Mouse (Mus musculus) embryonic facial prominence, embryonic 11.5 days (tissue): Measurements from ENCODE around the gene Pmepa1. TPM values are rescaled to one million over a fixed set of nuclear protein-coding genes. Genes with fewer than 3 reads are reported as not detected.
A peak's percentile ranks its signal among the peaks of the same experiment; 100 is the strongest.

Experiments used
- ATAC-seq: fragments of 200-750 bp; cut with Nextera tagmentation; replicated peaks from 2 replicates; pipeline ENCODE4 v1.8.0; 2017; ENCODE audit warnings: low read depth; ENCODE audit not compliant: insufficient number of reproducible peaks, low FRiP score, low TSS enrichment
- DNase-seq: peaks from one replicate; pipeline ENCODE4 v3.0.0-alpha.2; 2015; ENCODE audit warnings: low spot score
- H3K27ac ChIP-seq: fragments of 300-500 bp; sonication (generic); replicated peaks from 2 replicates; pipeline ENCODE4 v1.5.1; 2014; ENCODE audit warnings: mild to moderate bottlenecking, low read depth, low read length, control low read depth
- H3K27me3 ChIP-seq: fragments of 300-500 bp; sonication (generic); 2 replicates; pipeline ENCODE4 v1.6.1; 2014; ENCODE audit warnings: mild to moderate bottlenecking, low read length, moderate library complexity, mixed read lengths; ENCODE audit not compliant: control insufficient read depth, insufficient read depth
- H3K36me3 ChIP-seq: fragments of 300-500 bp; sonication (generic); replicated peaks from 2 replicates; pipeline ENCODE4 v1.6.1; 2014; ENCODE audit warnings: low read depth, mild to moderate bottlenecking, low read length, moderate library complexity, mixed read lengths; ENCODE audit not compliant: control insufficient read depth, insufficient read depth
- H3K4me1 ChIP-seq: fragments of 300-500 bp; sonication (generic); 2 replicates; pipeline ENCODE4 v1.6.1; 2014; ENCODE audit warnings: low read length, mixed read lengths; ENCODE audit not compliant: control insufficient read depth, insufficient read depth
- H3K4me2 ChIP-seq: fragments of 300-500 bp; sonication (generic); 2 replicates; pipeline ENCODE4 v1.6.1; 2014; ENCODE audit warnings: low read depth, mild to moderate bottlenecking, control low read depth, low read length, moderate library complexity
- H3K4me3 ChIP-seq: fragments of 300-500 bp; sonication (generic); 2 replicates; pipeline ENCODE4 v1.5.1; 2014; ENCODE audit warnings: low read depth, low read length, control low read depth
- H3K9ac ChIP-seq: fragments of 300-500 bp; sonication (generic); replicated peaks from 2 replicates; pipeline ENCODE4 v1.6.1; 2014; ENCODE audit warnings: mild to moderate bottlenecking, control low read depth, low read length
- H3K9me3 ChIP-seq: fragments of 300-500 bp; sonication (generic); replicated peaks from 2 replicates; pipeline ENCODE4 v1.6.1; 2016; ENCODE audit warnings: mild to moderate bottlenecking, low read length, inconsistent platforms, mixed read lengths; ENCODE audit not compliant: control insufficient read depth
- WGBS: fragments of 180-500 bp; shearing (Covaris S2); extraction: QIAGEN DNeasy Blood & Tissue Kit; methylation state at CpG from one replicate; pipeline ENCODE4 v1.1.7; 2014; 5-methylcytosine and 5-hydroxymethylcytosine counted together
- polyA plus RNA-seq: library from polyadenylated mRNA; unstranded; fragments of >200 nt; fragmentation: Nextera tagmentation; extraction: Ambion mirVana; gene quantifications from 2 replicates; pipeline ENCODE4 v1.2.1, GENCODE M21; 2014

Gene Pmepa1
- polyA plus RNA-seq, 1 experiment from 2014 or later: 3.3 TPM

DNA sequence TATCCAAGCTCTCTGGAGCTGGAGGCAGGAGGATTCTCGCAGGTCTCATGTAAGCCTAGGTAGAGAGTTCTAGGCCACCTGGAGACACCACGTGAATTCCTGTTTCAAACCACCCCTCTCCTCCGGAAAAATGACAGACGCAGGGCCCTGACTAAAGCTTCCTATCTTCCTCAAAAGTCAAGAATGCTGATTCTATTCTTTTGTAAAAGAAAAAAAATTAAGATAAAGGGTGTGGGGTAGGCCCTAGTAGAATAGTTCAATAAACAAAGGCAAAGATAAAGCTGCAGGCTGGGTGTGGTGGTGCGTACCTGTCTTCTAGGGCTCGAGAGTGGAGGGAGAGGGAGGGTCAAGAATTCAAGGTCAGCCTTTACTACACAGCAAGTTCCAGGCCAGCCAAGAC is 8.4 kb upstream of the Pmepa1 start:
- H3K4me1 ChIP-seq: no peaks in the 10 kb centered on the region
- no peaks in the 10 kb centered on the region for H3K27me3 ChIP-seq
- no peak overlapping the region for H3K4me2 ChIP-seq
- H3K9ac ChIP-seq: no peak overlapping the region
- H3K36me3 ChIP-seq: no peaks in the 10 kb centered on the region
- H3K27ac ChIP-seq: no peak overlapping the region
- H3K9me3 ChIP-seq: no peaks in the 10 kb centered on the region
- no peak for DNase-seq
- WGBS: 82% methylated on average over 6 of the region's 6 CpGs
- ATAC-seq: no peak
- no peak overlapping the region for H3K4me3 ChIP-seq

DNA sequence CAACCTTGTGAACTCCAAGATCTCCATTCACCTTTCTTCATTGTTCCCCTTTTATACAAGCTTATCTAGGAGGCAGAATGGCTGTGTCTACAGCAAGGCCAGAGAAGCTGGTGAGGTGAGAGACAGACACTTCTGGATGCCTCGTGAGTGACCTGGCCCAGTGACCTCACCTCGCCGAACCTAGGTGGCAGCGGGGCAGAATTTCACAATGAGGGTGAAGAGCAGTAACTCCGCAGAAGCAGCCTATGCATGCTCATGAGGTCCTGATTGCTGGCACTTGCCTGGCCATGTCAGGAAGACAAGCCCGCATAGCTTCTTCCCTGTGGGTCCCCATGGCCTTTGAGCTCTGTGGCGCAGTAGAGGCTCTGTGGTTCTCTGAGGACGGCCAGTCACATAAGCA is 5.9 kb upstream of the Pmepa1 start:
- ATAC-seq: no peak
- Histone ChIP-seq H3K4me2 (no peak overlapping the region), H3K36me3 (no peaks in the 10 kb centered on the region), H3K9ac (no peak overlapping the region), H3K27ac (no peak overlapping the region), H3K27me3 (no peaks in the 10 kb centered on the region), H3K4me3 (no peak overlapping the region), H3K4me1 (no peaks in the 10 kb centered on the region), H3K9me3 (no peaks in the 10 kb centered on the region)
- no peak for DNase-seq
- WGBS: 86% methylated on average over 8 of the region's 8 CpGs

DNA sequence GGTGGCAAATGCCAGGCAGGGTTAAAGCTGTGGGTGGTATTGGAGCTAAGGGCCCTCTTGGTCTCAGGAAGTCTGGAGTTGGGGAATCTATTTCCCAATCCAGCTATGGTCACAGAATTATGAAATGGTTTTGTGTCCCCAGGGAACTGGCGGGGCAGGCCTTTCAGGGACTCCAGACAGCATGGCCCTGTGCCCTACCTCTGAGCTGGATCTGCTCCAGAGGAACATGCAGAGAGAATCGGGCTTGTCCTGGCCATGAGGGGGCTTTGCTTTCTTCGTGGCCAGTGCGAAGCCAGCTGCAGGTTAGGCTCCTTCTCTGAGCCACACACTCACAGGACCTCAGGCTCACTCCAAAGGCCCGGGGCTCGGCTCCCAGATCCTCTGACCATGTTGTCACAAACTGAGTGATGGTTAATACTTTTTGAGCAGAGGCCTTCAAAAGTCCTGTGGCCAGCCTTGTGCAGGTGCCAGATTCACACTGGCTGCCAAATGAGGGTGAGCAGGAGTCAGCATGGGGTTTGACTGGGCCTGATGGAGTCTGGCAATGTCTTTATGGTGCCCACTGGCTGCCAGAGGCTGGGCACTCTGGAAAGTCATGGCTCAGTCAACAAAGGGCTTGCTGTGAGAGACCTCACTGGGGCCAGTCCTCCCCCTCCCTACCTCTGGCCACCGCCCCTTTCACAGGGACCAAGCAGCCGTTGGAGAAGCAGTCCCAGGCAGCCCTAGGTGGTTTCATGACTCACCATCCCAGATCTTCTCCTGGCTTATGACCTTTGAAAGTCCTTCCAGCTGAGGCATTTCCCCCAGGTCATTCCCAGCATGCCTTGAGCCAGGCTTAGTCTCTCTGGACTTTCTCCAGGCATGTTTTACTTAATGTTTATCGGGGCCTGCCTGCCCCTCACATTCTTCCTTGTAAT is 4.9 kb upstream of the Pmepa1 start:
- DNase-seq: no peak
- Histone ChIP-seq H3K4me2 (no peak overlapping the region), H3K4me1 (no peaks in the 10 kb centered on the region), H3K9ac (no peak overlapping the region), H3K9me3 (no peaks in the 10 kb centered on the region), H3K36me3 (no peaks in the 10 kb centered on the region), H3K27me3 (no peaks in the 10 kb centered on the region), H3K4me3 (no peak overlapping the region), H3K27ac (no peak overlapping the region)
- ATAC-seq: no peak
- WGBS: 70% methylated on average over 9 of the region's 9 CpGs

DNA sequence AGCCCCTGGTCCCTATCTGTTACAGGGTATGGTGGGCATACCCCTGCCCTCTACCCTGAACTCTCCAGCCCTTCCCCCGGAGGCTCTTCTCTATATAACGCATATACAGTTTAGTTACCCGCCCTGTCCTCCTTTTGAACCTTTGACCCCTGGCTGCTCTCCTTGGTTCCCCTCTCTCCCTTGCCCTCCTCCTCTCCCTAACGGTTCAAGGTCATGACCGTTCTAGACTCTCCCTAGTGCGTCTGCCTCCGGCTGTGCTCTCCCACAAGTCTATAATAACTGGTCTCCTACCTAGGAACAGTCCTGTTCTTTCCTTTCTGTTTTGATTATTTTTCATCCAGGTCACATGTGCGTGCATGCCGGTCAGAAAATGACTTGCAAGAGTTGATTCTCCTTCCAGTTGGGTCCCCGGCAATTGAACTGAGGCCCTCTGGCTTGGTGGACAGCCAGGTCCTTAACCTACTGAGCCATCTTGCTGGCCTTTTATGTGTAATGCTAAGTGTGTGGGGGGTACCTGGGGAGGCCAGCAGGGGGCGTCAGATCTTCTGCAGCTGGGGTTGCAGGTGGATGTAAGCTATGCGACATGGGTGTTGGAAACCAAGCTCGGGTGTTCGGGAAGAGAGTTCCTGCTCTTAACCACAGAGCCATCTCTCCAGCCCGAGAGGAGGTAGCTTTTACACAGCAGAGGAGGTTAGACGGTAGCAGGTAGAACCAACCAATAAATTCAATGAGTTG is 2.7 kb upstream of the Pmepa1 start:
- Histone ChIP-seq H3K4me3 (no peak overlapping the region), H3K27ac (no peak overlapping the region), H3K4me1 (no peaks in the 10 kb centered on the region), H3K36me3 (no peaks in the 10 kb centered on the region), H3K4me2 (no peak overlapping the region), H3K9ac (no peak overlapping the region), H3K27me3 (no peaks in the 10 kb centered on the region), H3K9me3 (no peaks in the 10 kb centered on the region)
- DNase-seq (no peak), ATAC-seq (no peak)
- 66% methylated on average over 16 of the region's 16 CpGs for WGBS

DNA sequence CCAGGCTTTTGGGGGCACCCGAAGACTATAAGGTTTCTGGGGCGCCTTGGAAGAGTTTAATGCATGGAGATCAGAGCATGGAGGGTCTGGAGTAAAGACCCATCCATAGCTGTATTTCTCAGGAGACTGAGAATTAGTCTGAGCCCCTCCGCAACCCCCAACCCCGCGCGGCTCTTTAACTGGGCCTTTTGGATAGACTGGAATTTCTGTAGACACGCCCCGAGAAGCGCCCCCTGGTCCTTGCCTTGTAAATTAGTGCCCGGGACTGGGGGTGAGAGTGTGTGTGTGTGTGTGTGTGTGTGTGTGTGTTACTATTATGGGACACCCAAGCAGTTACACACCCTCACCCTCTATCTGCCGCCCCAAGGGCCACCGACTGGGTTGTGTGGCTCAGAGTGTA is 526 bp upstream of the Pmepa1 start:
- peak overlapping the region; percentile 99 for H3K4me3 ChIP-seq
- no peaks in the 10 kb centered on the region for H3K4me1 ChIP-seq
- H3K36me3 ChIP-seq: no peaks in the 10 kb centered on the region
- H3K27ac ChIP-seq: peak overlapping the region; percentile 22; the same call in 1 of the 2 replicates
- 7% methylated on average over 12 of the region's 12 CpGs for WGBS
- no peaks in the 10 kb centered on the region for H3K9me3 ChIP-seq
- peak overlapping the region; percentile 62 for H3K9ac ChIP-seq
- ATAC-seq (peak; percentile 15), DNase-seq (peak; percentile 67)
- no peaks in the 10 kb centered on the region for H3K27me3 ChIP-seq
- peak overlapping the region; percentile 77 for H3K4me2 ChIP-seq

DNA sequence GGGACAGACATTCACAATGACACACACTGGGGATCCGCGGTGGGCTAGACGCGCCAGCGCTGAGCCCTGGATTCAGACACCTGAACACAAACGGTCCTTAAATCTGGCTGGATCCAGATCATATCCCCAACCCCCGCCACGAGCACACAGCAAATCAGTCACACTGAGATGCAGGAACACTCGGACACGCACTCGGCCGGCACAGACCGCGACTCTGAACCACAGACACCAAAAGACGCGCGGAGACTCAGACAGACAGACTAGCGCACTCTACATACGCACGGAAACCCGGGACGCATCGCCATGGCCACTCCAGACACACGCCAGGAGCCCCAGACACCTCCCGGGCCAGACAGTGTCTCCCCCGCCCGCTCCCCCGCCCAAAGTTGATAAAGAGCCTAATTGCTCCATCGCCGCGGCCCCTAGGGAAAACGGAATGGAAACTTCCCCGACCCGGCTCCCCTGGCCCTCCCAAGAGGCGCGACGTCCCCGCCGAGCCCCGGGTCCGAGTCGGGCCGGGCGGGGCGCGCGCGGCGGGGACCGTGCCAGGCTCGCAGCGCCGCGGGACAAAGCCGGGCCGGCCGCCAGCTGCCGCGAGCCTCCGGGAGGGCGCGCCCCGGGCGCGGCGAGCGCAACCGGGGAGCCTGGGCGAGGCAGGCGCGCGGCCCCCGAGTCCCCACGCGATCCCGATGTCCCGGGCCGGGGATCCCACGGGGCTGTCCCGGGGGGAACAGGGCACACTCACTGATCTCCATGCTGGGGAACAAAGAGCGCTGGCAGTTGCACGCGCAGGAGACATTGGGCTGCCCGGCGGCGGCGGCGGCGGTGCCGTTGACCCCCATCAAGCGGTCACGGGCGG is 761 bp downstream of the Pmepa1 start:
- H3K27ac ChIP-seq: peak overlapping the region; percentile 75
- peak overlapping the region; percentile 99 for H3K4me3 ChIP-seq
- WGBS: 2% methylated on average over 80 of the region's 93 CpGs
- H3K9me3 ChIP-seq: no peaks in the 10 kb centered on the region
- H3K4me2 ChIP-seq: peak overlapping the region; percentile 77
- no peaks in the 10 kb centered on the region for H3K36me3 ChIP-seq
- peak; percentile 52 for DNase-seq
- H3K27me3 ChIP-seq: no peaks in the 10 kb centered on the region
- H3K4me1 ChIP-seq: 0 out of 2 replicates have a peak, but pooled peaks cover 1% of the 10 kb centered on the region
- ATAC-seq: peak; percentile 21; the same call in 1 of the 2 replicates
- H3K9ac ChIP-seq: peak overlapping the region; percentile 98

DNA sequence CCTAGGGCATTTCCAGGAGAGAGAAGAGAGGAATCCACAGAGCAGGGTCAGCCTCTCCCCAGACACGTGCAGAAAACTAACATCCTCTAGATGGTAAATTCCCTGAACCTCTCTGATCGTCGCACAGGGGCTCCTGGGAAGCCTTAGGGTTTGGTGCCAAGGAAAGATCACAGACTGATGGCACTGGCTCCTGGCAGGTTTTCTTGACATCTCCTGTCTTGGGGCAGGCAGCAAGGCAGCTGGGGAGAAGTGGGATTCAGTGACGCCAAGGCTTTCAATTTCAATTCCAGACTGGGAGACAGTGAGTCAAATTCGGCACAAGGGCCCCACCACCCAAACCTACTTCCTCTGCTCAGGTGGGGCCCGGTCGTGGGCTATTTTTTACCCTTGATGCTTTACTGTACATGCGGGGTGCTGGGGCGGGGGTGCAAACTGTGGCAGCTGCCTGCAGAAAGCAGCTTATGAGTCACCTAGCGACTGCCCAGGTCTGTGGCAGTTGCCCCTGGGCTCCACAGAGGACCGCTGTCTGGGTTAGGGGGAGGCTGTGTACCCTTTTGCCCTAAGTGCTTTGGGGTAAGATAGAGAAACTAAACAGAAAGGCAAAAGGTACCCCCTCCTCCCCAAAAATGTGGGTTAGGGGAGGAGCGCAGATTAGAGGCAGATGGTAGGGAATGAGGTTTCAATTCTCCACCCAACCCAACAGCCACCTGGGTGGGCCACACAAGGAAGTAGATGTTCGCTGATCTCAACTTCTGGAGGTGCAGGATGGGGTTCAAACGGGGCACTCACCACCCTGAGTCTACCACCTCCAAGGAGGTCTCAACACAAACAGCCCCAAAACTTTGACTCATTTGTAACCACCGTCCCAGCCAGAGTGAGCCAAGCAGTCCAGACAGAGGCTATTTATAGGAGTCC is 1.6 kb downstream of the Pmepa1 start:
- H3K4me3 ChIP-seq: peak overlapping the region; percentile 99
- no peaks in the 10 kb centered on the region for H3K9me3 ChIP-seq
- H3K27ac ChIP-seq: peak overlapping the region; percentile 75; the same call in 1 of the 2 replicates
- DNase-seq (peak; percentile 58), ATAC-seq (no peak; the same call in 1 of the 2 replicates)
- H3K4me1 ChIP-seq: 0 out of 2 replicates have a peak, but pooled peaks cover 4% of the 10 kb centered on the region
- peak overlapping the region; percentile 98 for H3K9ac ChIP-seq
- peak overlapping the region; percentile 77 for H3K4me2 ChIP-seq
- no peaks in the 10 kb centered on the region for H3K36me3 ChIP-seq
- WGBS: 8% methylated on average over 15 of the region's 15 CpGs
- no peaks in the 10 kb centered on the region for H3K27me3 ChIP-seq
